Mouse (Mus musculus) heart, adult 11 months (tissue): ENCODE measurements around the gene Kitl.

Experiments used
- DNase-seq: peaks from one replicate; pipeline ENCODE4 v3.0.0; 2022

Gene Kitl

GRCm38 (mm10) chr10:100030385-100030784 is 15.0 kb downstream of the Kitl start:
- no peak for DNase-seq

DNA sequence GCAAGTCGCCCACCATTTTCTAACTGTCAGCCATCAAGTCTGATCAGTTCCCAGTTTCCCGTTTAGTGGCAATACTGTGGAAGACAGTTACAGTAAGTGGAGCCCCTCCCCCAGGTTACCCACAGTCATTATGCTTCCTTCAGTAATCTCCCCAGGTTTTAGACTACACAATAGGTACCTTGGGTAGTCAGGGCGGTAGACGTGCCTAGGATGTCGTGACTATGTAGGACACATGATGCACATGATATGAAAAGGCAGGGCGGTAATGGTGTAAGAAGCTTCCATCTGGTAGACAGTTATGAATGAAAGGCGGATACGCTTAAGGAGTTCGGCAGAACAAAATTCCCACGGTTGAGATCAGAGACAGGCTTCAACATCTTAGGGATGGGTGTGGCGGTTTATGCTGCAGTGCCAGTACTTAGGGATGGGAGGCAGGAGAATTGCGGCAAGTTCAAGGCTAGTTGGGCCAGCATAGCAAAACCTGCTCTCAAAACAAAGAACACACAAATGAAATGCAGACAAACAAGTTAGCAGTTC is 15.6 kb downstream of the Kitl start:
- DNase-seq, result peak; percentile 91

GRCm38 (mm10) chr10:100031631-100032030 is 16.2 kb downstream of the Kitl start:
- DNase-seq, result peak; percentile 95

DNA sequence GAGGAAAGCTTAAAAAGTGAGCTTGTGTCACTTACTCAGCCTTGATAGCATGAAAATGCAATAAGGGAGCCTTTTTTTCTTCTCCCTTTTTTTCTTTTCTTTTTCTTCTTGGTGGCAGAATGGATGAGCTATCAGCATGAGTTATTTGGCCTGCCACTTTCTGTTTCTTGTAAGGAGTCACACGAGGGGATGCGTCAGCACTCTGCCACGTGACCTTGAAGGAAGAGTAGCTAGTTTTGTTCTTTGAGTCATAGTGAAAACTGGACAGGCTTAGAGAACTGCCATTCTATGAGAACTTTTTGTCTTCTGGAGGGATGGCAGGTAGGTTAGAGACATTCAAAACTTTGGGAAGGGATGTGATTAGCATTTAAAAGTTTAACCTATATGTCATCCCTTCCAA is 17.1 kb downstream of the Kitl start:
- peak; percentile 95 for DNase-seq

DNA sequence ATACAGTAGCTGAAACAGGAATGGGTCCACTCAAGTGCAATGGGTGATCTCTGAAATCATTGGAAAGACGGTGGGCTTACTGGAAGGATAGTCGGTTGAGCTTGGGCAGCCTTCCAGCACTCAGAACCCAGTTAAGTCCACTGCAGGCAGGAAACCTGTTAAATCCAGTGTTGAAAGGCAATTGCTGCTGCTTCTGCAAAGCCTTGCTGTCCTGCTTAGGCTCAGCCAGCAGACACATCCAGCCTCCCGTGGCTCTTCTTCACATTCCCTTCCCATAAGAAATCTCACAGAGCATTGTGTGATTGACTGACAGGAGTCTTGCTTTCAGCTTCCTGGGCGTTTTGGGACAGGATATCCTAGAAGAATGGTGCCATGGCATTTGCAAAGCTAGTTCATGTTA is 20.6 kb downstream of the Kitl start:
- DNase-seq, result peak; percentile 79

DNA sequence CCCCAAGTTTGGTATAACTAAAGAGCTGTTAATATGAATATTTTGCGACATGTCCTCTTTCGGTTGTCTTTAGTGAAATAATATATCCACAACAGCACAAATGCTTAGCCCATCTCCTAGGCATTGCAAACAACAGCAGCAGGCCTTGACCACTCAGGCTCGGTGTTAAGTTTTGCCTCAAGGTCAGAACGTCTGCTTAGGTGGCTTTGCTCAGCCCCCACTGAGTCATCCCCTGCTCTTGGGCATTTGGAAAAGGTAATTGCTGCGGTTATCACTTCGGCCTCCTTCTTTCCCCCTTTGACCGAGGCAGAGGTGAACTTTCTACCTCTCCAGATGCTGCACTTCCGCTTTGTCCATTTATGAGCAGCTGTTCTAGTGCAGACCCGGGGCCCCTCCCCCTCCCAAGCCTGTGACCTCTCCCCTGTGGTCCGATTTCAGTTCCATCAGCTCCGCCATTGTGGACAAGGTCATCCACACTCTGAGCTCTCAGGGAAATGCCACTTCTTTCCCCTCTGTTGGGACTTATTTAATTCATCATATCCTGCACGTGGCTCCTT is 23.0 kb downstream of the Kitl start:
- DNase-seq, result peak; percentile 76

DNA sequence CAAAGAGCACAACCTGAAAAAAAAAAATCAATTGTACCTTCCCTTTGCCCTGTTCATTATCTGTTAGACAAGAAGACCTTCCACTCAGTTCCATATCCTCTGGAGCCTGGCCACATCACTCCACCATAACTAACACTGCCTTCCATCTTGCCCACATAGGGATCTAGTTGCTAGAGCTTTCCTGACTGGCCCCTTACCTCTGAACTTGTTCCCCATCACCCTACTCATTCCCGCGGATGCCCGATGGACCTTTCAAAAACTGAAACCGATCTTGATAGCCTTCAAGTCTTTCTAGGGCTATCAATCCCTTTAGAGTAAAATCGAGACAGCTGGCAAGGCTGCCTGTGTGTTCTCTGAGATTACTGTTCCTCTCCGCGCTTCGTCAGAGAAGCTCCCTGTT is 23.6 kb downstream of the Kitl start:
- peak; percentile 84 for DNase-seq

DNA sequence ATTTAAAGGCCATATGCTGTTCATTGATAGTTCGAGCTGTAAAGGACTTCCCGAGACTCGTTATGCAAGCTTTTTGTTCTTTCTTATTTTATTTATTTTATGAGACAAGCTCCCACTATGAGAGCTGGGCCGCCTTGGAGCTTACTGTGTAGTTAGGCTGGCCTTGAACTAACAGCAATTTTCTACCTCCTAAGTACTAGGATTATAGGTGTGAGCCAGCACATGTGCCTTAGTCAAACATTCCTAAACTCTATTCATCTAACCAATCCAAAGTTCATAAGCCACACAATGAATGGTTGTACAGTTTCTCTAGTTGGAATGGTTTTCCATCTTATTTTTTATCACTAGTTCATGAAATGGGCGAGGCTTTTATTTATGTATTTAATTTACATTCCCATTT is 28.3 kb downstream of the Kitl start:
- peak; percentile 48 for DNase-seq

DNA sequence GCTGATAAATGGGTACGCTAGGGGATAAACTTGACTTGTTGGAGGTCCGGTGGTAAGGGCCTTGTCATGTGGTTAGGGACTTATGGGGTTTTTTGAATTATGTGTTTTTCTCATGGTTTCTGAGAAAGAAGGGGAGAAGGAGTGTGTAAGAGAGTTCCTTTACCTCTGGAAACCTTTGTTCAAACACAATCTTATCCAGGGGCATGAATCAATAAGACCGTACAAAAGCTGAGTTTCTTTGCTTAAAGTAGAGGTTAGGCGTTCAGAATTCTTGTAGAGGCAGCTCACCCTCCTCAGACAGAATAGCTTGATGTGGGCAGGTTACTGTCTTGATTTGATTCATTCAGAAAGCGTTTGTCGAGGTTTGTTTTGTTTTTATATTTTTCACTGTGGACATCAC is 28.7 kb downstream of the Kitl start:
- DNase-seq, result peak; percentile 35

- peak; percentile 1 for DNase-seq
Observed at GRCm38 (mm10) chr10:100051146-100051783, 35.8 kb downstream of the Kitl start.

GRCm38 (mm10) chr10:100052404-100052803 is 37.0 kb downstream of the Kitl start:
- DNase-seq, result peak; percentile 73

DNA sequence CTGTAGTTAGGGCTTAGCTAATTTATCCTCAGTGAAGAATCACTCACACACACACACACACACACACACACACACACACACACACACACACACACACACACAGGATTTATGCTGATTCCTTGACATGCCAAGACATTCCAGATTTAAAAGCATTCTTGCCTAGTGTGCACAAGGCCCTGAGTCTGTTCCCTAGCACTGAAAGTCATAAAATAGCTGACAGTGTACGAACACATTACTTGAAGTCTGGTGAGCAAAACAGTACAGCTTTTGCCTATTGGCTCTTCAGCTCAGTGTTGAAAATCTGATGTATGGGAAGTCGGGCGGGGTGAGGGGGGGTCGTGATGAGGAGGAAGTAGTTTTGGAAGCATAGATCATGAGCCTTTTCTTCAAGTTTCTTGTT is 37.5 kb downstream of the Kitl start:
- peak; percentile 43 for DNase-seq

GRCm38 (mm10) chr10:100054006-100054405 is 38.6 kb downstream of the Kitl start:
- DNase-seq, result peak; percentile 95

DNA sequence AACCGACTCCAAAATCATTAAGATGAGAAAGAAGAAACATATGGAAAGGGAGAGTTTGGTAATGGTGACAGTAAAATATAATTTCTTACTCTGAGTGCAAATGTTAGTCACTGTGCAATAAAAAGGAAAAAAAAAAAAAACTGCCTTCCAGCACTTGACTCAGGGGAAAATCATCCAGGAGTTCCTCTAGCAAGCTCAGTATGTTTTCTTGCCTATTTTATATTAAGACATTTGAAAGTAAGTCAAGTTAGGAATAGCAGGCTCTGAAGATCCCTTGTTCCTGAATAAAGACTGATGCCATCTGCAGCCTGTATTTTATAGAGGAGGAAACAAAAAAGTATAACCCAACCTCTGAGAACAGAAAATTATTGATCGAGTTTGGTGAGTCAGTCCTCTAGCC is 39.7 kb downstream of the Kitl start:
- no peak for DNase-seq

DNA sequence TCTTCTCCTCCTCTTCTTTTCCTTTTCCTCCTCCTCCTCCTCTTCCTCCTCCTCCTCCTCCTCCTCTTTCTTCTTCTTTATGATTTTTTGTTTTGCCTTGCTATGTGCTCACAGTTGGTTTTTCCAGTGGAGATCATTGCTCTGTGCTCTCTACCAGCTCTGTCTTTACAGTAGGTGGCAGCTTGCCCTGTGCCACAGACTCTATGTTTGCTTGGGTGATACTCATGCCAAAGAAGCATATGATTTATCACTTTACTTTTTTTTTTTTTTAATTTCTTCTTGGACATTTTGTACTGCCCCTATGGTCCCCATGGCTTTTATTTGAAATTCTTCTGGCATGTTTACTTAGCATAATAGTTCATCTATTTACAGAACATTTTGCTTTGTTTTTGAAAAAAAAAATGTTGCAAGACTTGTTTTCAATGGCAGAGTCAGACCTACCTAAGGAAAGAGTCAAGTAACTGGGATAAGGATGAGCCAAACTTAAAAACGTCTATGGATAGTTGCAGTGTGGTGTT is 41.7 kb downstream of the Kitl start:
- DNase-seq, result peak; percentile 52

GRCm38 (mm10) chr10:100059356-100059755 is 43.9 kb downstream of the Kitl start:
- peak; percentile 90 for DNase-seq

GRCm38 (mm10) chr10:100065529-100066301 is 50.3 kb downstream of the Kitl start:
- DNase-seq, result peak; percentile 97

GRCm38 (mm10) chr10:100066374-100066773 is 50.9 kb downstream of the Kitl start:
- DNase-seq, result no peak

DNA sequence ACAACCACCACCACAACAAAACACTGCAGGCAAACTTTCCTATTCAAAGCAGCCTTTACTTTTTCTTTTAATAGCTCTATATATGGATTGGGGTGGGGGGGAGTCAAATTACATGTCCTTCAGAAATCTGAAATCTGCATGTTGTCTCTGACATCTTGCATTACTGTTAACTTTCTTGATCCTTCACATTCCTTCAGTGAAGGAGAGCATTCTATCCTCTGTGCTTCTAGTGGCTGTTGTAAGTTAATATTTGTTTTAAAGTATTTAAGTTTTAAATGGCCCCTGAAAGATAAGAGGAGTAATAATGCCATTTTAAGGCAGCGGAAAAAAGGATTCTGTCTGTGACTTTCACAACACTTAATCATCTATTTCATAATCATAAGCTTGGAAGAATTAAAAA is 57.2 kb downstream of the Kitl start:
- no peak for DNase-seq

DNA sequence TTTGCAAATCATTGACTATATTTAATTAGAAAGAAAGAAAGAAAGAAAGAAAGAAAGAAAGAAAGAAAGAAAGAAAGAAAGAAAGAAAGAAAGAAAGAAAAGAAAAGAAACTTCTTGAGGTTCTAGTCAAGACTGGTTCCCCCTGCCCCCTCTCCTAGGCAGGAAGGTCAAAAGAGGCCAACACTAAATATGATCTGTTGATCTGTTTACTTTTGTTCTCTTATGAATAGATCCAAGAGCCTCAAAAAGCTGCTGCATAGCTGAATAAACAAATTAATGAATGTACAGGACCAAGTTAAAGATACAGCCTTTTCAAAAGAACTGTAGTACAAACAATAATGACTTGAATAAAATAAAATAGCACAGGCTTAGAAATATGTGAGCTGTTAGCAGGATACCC is 57.7 kb downstream of the Kitl start:
- DNase-seq, result peak; percentile 3

- peak; percentile 75 for DNase-seq
Observed at GRCm38 (mm10) chr10:100101115-100101514, 85.7 kb downstream of the Kitl start.

DNA sequence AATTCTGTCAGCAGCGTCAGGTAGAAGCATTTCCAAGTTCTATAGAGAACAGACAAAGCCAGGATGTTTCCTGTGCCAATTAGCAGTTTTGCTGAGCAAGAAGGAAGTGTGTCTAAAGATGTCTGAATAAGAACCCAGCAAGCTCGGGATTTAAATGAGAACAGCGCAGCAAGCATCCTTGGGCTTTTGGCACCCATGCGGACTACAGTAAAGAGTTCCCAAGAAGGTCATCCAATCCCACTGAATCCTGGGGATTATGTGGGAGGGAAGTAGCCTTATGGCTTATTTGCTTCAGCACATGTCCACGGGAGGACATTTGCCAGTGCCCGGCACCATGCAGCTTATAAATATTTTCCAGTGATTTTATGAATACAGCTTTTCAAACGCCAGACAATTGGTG is 95.8 kb downstream of the Kitl start:
- DNase-seq, result no peak

- DNase-seq, result no peak
Observed at GRCm38 (mm10) chr10:100115570-100115969, 100.1 kb downstream of the Kitl start.

DNA sequence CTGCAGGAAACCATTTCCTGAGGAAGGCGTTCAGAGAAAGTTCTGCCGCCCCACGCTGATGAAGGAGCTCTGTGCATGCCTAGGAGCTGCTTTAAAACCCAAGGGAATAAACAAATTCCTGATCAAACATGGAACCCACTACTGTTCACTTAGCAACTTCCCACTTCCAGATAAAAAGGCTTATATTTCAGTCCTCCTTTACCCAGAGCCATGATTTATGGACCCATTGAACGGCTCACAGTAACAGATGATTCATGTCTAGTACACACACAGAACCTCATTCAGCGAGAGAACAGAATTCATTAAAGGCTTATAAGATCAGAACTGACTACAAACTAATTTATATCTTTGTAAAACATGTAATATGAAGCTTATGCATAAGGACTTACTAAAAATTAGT is 109.0 kb downstream of the Kitl start:
- no peak for DNase-seq
